Mouse (Mus musculus) heart, embryonic 16.5 days (tissue): Measurements from ENCODE around the gene Cyb5d1. TPM values are rescaled to one million over a fixed set of nuclear protein-coding genes. Genes with fewer than 3 reads are reported as not detected.
"Not testable (repeated sequence)": the region's sequence is repeated elsewhere in the genome, so short reads cannot be mapped to it uniquely, and the experiment has no call there.

Experiments used
- ATAC-seq: fragments of 200-750 bp; cut with Nextera tagmentation; replicated peaks from 2 replicates; pipeline ENCODE4 v1.8.0; 2017; ENCODE audit warnings: moderate number of reproducible peaks; ENCODE audit not compliant: insufficient read depth, low FRiP score; ENCODE audit errors: extremely low read depth
- H3K27ac ChIP-seq: fragments of 300-500 bp; sonication (generic); 2 replicates; pipeline ENCODE4 v1.5.1; 2014; ENCODE audit warnings: mild to moderate bottlenecking, low read length, control low read depth, moderate library complexity
- H3K27me3 ChIP-seq: fragments of 300-500 bp; sonication (generic); 2 replicates; pipeline ENCODE4 v1.6.1; 2014; ENCODE audit warnings: low read length, mixed read lengths; ENCODE audit not compliant: control insufficient read depth, insufficient read depth
- H3K36me3 ChIP-seq: fragments of 300-500 bp; sonication (generic); 2 replicates; pipeline ENCODE4 v1.6.1; 2014; ENCODE audit not compliant: control insufficient read depth, insufficient read depth
- H3K4me1 ChIP-seq: fragments of 300-500 bp; sonication (generic); 2 replicates; pipeline ENCODE4 v1.6.1; 2014; ENCODE audit warnings: low read length, mixed read lengths; ENCODE audit not compliant: control insufficient read depth, insufficient read depth
- H3K4me2 ChIP-seq: fragments of 300-500 bp; sonication (generic); 2 replicates; pipeline ENCODE4 v1.6.1; 2014; ENCODE audit warnings: low read depth, mild to moderate bottlenecking, control low read depth, low read length
- H3K4me3 ChIP-seq: fragments of 300-500 bp; sonication (generic); 2 replicates; pipeline ENCODE4 v1.5.1; 2014; ENCODE audit warnings: mild to moderate bottlenecking, control low read depth, low read length
- H3K9ac ChIP-seq: fragments of 300-500 bp; sonication (generic); 2 replicates; pipeline ENCODE4 v1.6.1; 2014; ENCODE audit warnings: low read length, control low read depth
- H3K9me3 ChIP-seq: fragments of 300-500 bp; sonication (generic); replicated peaks from 2 replicates; pipeline ENCODE4 v1.6.1; 2016; ENCODE audit warnings: low read length; ENCODE audit not compliant: control insufficient read depth
- WGBS: fragments of 180-500 bp; shearing (Covaris S2); extraction: QIAGEN DNeasy Blood & Tissue Kit; methylation state at CpG from one replicate; pipeline ENCODE4 v1.1.7; 2014; 5-methylcytosine and 5-hydroxymethylcytosine counted together
- polyA plus RNA-seq: library from polyadenylated mRNA; unstranded; fragments of >200 nt; fragmentation: Nextera tagmentation; extraction: Ambion mirVana; gene quantifications from 2 replicates; pipeline ENCODE4 v1.2.1, GENCODE M21; 2015

Cyb5d1 gene
- polyA plus RNA-seq, 1 experiment from 2014 or later, result 27.6 TPM

- H3K4me2 ChIP-seq, result no peak overlapping the region
- H3K9ac ChIP-seq, result no peak overlapping the region
- no peak overlapping the region for H3K4me3 ChIP-seq
- peaks cover 24% of the 10 kb centered on the region for H3K4me1 ChIP-seq
- H3K27ac ChIP-seq, result no peak overlapping the region
- WGBS, result 78% methylated on average over 25 of the region's 25 CpGs
- H3K9me3 ChIP-seq, result no peaks in the 10 kb centered on the region
- ATAC-seq, result no peak
- peaks cover 39% of the 10 kb centered on the region for H3K36me3 ChIP-seq
- no peaks in the 10 kb centered on the region for H3K27me3 ChIP-seq
Measured at GRCm38 (mm10) chr11:69400083-69400850, 4.8 kb upstream of the Cyb5d1 start.

DNA sequence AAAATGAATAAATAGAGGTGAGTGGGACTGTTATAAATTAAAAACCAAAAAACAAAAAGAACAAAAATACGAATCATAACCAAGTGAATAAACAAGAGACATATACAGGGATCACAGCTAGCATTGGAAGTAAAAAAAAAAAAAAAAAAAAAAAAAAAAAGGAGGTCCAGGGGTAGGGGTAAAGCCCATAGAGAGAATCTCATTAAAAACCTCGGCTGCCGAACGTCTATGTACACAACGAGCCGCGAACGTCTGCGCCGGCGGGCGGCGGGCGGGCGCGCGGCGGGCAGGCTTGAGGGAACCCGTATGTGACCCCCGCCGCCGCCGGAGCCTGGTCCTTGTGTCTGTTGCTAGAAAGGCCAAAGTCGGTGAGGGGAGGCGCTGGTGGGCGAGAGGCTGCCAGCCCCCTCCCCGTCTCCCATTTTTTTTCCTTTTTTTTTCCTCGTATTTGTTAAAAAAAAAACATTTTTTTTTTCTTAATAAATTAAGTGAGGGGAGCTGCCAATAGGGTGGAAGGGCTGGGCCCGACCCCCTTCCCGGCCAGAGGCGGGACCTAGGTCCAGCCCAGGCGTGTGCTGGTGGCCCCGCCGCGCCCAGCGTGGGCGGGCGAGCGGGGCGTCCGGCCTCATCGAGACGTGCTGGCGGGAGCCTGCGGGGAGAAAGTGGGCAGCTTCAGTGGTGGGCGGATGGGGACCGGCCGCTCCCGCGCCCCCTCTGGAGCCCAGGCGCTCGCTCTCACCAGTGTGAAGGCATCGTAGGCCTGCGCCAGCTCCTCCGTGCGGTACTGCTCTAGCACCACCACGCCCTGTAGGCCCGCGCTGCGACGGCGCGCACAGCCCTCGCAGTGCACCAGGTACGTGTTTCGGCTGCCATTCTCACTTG, 4.0 kb upstream of the Cyb5d1 start:
- no peak overlapping the region for H3K27ac ChIP-seq

DNA sequence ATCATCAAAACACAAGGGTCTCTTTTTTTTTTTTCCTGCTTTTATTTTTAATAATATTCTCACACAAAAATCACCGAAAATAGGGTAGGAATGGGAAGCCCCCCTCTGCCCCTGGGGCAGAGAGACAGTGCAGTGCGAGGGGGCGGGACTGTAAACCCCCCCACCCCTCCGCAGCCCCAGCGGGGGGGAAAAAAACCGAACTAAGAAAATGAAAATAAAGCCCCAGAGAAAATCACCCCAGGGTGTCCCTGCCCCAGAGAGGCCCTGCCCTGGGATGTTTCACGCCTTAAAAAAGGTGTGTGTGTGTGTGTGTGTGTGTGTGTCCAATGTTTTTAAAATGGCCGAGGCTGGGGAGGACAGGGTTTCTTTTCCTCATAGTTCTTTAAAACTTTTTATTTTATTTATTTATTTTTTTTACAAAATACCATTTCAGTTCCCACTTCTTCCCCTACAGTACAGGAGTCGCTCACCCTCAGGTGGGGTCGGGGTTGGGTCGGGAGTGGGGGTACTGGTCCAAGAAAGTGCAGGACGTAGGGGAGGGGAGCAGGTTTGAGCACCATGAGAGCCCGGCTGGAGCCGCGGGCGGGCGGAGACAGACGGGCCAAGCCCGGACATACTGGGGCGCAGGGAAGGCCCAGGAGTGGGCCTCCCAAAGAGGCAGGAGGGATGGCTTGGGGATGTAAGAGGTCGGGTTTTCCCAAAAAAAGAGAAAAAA, 3.2 kb upstream of the Cyb5d1 start:
- Histone ChIP-seq H3K4me1 (peaks cover 24% of the 10 kb centered on the region), H3K36me3 (peaks cover 25% of the 10 kb centered on the region), H3K9me3 (no peaks in the 10 kb centered on the region), H3K4me2 (peak overlapping the region; percentile 72), H3K4me3 (peak overlapping the region; percentile 83), H3K27me3 (no peaks in the 10 kb centered on the region), H3K9ac (peak overlapping the region; percentile 96), H3K27ac (peak overlapping the region; percentile 99)
- ATAC-seq, result no peak
- WGBS, result 35% methylated on average over 21 of the region's 21 CpGs

More for the DNA sequence above, 4.0 kb upstream of the Cyb5d1 start:
- no peak overlapping the region for H3K4me2 ChIP-seq
- no peaks in the 10 kb centered on the region for H3K9me3 ChIP-seq
- WGBS, result 50% methylated on average over 66 of the region's 66 CpGs
- peaks cover 31% of the 10 kb centered on the region for H3K36me3 ChIP-seq
- H3K4me1 ChIP-seq, result peaks cover 24% of the 10 kb centered on the region
- no peaks in the 10 kb centered on the region for H3K27me3 ChIP-seq
- H3K4me3 ChIP-seq, result no peak overlapping the region
- ATAC-seq, result no peak
- no peak overlapping the region for H3K9ac ChIP-seq

GRCm38 (mm10) chr11:69398059-69398458, 2.6 kb upstream of the Cyb5d1 start, which contains the start of gene Tmem88:
Tmem88 (minus strand) TSS chr11:69398234.
- peaks cover 24% of the 10 kb centered on the region for H3K4me1 ChIP-seq
- WGBS, result 9% methylated on average over 16 of the region's 16 CpGs

DNA sequence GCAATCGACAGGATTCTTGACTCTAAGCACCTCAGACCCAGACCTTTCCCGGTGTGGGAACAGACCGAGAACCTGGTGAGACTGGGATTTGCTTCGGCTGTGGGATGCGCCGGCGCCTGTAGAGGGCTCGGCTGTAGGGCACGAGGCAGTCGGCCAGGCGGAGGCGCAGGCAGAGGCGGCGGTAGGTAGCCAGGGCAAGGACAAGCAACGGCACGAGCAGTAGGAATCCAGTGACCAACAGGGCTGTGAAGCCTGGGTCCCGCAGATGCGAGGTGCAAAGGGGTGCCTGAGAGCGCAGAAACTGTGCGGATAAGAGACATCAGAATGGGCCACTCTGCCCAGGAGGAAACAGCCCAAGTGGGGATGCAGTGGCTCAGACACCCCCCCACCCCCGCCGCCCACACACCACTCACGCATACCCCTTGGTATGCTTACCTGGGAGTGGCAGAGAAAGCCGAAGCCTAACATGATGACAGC, 2.2 kb upstream of the Cyb5d1 start:
- Histone ChIP-seq H3K4me3 (peak overlapping the region; percentile 83), H3K27me3 (no peaks in the 10 kb centered on the region), H3K27ac (peak overlapping the region; percentile 99), H3K9me3 (no peaks in the 10 kb centered on the region), H3K9ac (peak overlapping the region; percentile 96), H3K36me3 (peaks cover 21% of the 10 kb centered on the region), H3K4me2 (peak overlapping the region; percentile 72), H3K4me1 (peaks cover 24% of the 10 kb centered on the region)
- ATAC-seq, result no peak
- WGBS, result 12% methylated on average over 24 of the region's 24 CpGs

More at GRCm38 (mm10) chr11:69398059-69398458, 2.6 kb upstream of the Cyb5d1 start, which contains the start of gene Tmem88:
- Histone ChIP-seq H3K9me3 (no peaks in the 10 kb centered on the region), H3K27me3 (no peaks in the 10 kb centered on the region), H3K9ac (peak within 1 kb of the TSS; percentile 96), H3K4me2 (peak within 1 kb of the TSS; percentile 72), H3K36me3 (peaks cover 21% of the 10 kb centered on the region), H3K27ac (peak within 1 kb of the TSS; percentile 99), H3K4me3 (peak within 1 kb of the TSS; percentile 83)
- 0 out of 2 replicates have a peak, but pooled peaks have one; percentile 9 for ATAC-seq

GRCm38 (mm10) chr11:69396772-69397171, 1.3 kb upstream of the Cyb5d1 start:
- WGBS, result 31% methylated on average over 11 of the region's 11 CpGs
- Histone ChIP-seq H3K36me3 (peaks cover 15% of the 10 kb centered on the region), H3K4me2 (peak overlapping the region; percentile 72), H3K9me3 (no peaks in the 10 kb centered on the region), H3K27me3 (no peaks in the 10 kb centered on the region), H3K9ac (peak overlapping the region; percentile 96), H3K4me1 (peaks cover 24% of the 10 kb centered on the region), H3K27ac (peak overlapping the region; percentile 99), H3K4me3 (peak overlapping the region; percentile 83)
- ATAC-seq, result peak; percentile 5; the same call in 1 of the 2 replicates

- peaks cover 12% of the 10 kb centered on the region for H3K36me3 ChIP-seq
- peak overlapping the region; percentile 99 for H3K27ac ChIP-seq
- peaks cover 21% of the 10 kb centered on the region for H3K4me1 ChIP-seq
- WGBS, result under 1% methylated on average over 48 of the region's 48 CpGs
- ATAC-seq, result peak; percentile 85
- H3K27me3 ChIP-seq, result no peaks in the 10 kb centered on the region
- peak overlapping the region; percentile 83 for H3K4me3 ChIP-seq
- peak overlapping the region; percentile 72 for H3K4me2 ChIP-seq
- peak overlapping the region; percentile 96 for H3K9ac ChIP-seq
- no peaks in the 10 kb centered on the region for H3K9me3 ChIP-seq
Measured at GRCm38 (mm10) chr11:69395634-69396373, 373 bp upstream of the Cyb5d1 start.

DNA sequence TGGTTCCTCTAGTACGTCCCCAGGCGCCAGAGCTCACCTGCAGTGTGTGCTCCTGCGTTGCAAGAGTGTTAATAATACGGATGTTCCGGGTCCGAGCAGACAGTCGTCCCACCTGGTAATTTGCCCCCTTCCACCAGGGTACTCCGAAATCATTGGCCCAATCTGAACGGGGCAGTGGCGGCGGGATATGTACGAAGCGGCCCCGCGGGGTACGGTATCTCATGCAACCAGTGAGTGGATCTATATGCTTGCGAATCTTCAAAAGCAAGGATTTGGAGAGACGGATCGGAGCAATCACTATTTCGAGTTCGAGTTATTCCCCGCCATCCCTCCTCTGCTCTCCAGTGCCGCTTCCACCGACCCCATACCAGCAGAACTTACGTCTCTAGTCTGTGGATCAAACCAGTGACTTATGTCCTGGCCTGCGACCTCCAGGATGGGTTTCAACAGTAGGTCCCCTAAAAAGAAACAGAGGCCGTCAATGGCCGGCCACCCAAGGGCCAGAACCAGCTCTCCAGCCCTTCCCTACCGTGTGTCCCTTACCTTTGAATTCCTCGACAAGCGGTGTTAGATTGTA, 752 bp downstream of the Cyb5d1 start:
- Histone ChIP-seq H3K4me3 (peak overlapping the region; percentile 83), H3K4me1 (peaks cover 26% of the 10 kb centered on the region), H3K9ac (peak overlapping the region; percentile 96), H3K4me2 (peak overlapping the region; percentile 72), H3K27ac (peak overlapping the region; percentile 99)
- not testable (repeated sequence) for H3K36me3 ChIP-seq, ATAC-seq, H3K9me3 ChIP-seq, H3K27me3 ChIP-seq
- 1% methylated on average over 31 of the region's 31 CpGs for WGBS
